In the genomic region with DNA sequence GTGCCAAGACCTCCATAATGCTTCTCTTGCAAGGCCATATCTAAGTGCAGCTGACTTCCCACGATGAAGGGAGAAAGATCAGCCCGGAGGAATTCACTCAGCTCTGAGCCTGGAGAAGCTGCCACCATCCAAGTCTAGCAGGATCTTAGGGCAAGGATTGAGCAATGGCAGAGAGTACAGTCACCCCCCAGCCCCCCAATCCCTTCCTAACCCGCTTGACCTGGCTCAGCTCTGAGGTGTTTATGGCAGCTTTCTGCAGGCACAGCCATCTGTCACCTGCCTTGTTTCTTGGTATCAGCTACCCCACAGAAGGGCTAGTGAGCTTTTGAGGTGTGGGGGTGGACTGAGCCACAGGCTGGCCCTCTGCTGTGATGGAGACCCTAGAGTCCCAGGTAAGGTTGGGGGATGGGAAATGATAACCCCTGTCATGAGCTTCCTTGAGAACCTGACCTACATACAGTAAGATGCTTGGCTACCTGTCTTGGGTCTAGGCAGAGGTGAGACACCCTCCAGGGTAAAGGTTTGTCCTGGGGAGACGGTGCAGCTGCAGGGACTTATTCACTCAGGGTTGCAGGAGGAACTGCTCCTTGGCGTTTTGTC, we compare ENCODE assay signal across 26 mouse cellular contexts. TPM values are rescaled to one million over a fixed set of nuclear protein-coding genes. Genes with fewer than 3 reads are reported as not detected.
"Had no signal": no experiment of that assay in that cellular context is flagged by ENCODE, and none has a peak within 500 bp of the region (broad histone marks: within the 10 kb centered on the region; RNA-seq: fewer than 3 reads in every experiment).

A gene (plus strand): TSS at position 245 of the 600 bp plus-strand sequence.

- H3K4me1 ChIP-seq: liver, embryonic 12.5 days; neural tube, embryonic 13.5 days; neural tube, embryonic 15.5 days had no signal

- H3K36me3 ChIP-seq: liver, embryonic 12.5 days; midbrain, embryonic 10.5 days; midbrain, embryonic 12.5 days; neural tube, embryonic 13.5 days; neural tube, embryonic 15.5 days had no signal

- H3K9me3 ChIP-seq: neural tube, embryonic 13.5 days; neural tube, embryonic 15.5 days had no signal

- H3K27ac ChIP-seq: liver, embryonic 12.5 days; liver, embryonic 14.5 days; midbrain, embryonic 10.5 days; midbrain, embryonic 12.5 days; neural tube, embryonic 13.5 days; neural tube, embryonic 15.5 days had no signal

- DNase-seq: lung, adult 18-20 months; lung, embryonic 14.5 days; lung, postnatal 10 days; lung, postnatal 4 days; midbrain, embryonic 14.5 days; right cerebral cortex, adult 18-20 months; right cerebral cortex, postnatal 25 days; right cerebral cortex, postnatal 4 days; spleen, adult 18-20 months; thymus, adult 18-20 months; thymus, postnatal 14 days; thymus, postnatal 36 days had no signal

- H3K27me3 ChIP-seq: neural tube, embryonic 15.5 days had no signal

- H3K4me3 ChIP-seq: liver, embryonic 12.5 days; midbrain, embryonic 10.5 days; midbrain, embryonic 12.5 days; myocyte; neural tube, embryonic 13.5 days; neural tube, embryonic 15.5 days had no signal

RNA-seq across cellular contexts. Expression of the gene that starts here (rescaled TPM):
- polyA plus RNA-seq: liver, embryonic 12.5 days; liver, embryonic 14.5 days; liver, embryonic 16.5 days; lung, embryonic 14.5 days; lung, embryonic 16.5 days; midbrain, embryonic 10.5 days; midbrain, embryonic 12.5 days; midbrain, embryonic 14.5 days; midbrain, embryonic 16.5 days; myocyte; neural tube, embryonic 13.5 days; neural tube, embryonic 15.5 days; small intestine, adult 2 months; stomach, embryonic 14.5 days; stomach, embryonic 16.5 days; thymus, postnatal 0 days had no signal
